Mouse (Mus musculus): ENCODE data around the gene Dcaf17. TPM values are rescaled to one million over a fixed set of nuclear protein-coding genes. Genes with fewer than 3 reads are reported as not detected.

The Dcaf17 gene
- total RNA-seq, 2 experiments from 2014 or later, result 22.7 to 24.8 TPM

DNA sequence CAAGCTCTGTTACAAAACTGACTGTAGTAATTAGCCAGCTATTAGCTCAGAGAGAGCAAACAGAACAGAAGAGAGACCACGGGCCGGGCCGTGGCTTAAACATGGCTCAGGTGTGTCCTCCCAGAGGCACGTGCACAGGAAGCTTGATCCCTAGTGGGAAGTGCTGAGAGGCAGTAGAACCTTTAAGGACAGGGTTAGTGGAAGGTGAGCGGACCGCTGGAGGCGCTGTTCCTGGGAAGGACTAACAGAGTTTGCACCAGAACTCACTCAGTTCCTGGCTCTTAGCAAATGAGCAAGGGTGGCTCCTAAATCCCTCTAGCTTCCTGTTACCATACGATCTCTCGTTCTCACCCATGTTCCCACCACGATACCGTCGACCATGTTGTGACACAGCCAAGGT lies 6.2 kb upstream of the Dcaf17 start:
- DNase-seq, result no peak
- intact Hi-C loops (cut with DNase I), result loop anchor here (10.0 kb wide), 1 partner anchor 224 kb away; the partner anchor contains the start of gene Tlk1

DNA sequence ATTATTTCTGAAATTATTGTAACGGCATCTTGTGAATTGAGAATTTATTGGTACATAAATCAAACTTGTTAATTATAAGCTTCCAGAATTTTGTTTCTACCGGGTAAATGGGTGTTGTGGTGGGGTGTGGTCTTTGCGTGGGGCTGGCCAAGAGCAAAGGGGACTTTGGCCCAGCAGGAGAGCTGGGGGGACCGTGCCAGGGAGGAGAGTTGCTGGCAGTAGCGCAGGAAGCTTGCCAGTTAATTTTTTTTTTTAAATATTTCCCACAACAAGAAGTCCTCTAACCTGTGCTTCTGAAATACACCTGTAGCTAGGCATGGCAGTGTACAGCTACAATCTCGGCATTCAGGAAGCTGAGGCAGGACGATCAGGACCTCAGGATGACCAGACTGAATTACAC lies 4.6 kb upstream of the Dcaf17 start:
- intact Hi-C loops (cut with DNase I), result no loop called here
- DNase-seq, result no peak

DNA sequence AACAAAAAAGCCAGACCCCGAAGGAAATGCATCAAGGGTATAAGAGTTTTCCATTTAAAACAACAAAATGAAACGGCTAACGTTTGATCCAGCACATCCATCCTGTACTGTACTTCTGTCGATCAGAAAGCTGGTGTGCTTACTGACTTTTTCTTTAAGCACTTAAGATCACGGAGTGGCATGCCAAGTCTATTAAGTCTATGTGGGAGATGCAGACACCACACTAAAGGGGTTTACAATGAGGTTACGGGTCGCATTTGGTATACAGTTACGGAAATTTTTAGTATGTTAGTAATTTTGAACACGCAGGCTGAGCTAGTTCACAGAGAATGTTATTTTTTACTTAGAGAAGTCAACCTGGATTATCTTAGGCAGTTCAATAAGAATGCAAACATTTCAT lies 412 bp upstream of the Dcaf17 start:
- no peak for DNase-seq
- intact Hi-C loops (cut with DNase I), result no loop called here

DNA sequence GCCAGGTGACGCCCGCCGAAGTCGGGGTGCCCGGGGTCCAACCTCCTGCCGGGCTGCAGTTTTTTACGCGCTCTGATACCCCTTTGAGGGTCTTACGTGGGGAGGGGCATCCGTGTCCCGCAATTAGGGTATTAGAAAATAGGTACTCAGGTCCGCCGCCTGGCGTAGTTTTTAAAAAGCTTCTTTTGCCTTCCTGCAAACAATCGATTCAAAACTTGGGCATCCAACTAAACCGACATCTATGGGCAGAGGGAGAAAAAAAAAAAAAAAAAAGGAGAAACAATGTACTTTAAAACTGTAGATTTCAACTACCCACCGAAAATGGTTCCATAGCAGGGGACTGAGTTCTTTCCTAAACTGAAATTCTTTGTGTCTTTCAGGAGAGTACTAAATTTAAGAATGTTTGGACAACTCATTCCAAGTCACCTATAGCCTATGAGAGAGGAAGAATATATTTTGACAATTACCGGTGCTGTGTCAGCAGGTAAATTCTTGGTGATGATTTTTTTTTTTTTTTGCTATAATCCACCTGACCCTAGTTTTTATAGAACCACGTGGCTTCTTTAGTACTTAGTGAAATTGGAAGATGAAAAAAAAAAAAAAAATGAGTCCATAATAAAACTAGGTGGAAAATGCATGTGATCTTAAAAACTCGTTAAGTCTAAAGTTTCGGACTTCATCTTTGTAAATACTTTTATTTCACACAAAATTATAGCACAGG lies 1.1 kb downstream of the Dcaf17 start:
- no peak for DNase-seq
- intact Hi-C loops (cut with DNase I), result no loop called here

DNA sequence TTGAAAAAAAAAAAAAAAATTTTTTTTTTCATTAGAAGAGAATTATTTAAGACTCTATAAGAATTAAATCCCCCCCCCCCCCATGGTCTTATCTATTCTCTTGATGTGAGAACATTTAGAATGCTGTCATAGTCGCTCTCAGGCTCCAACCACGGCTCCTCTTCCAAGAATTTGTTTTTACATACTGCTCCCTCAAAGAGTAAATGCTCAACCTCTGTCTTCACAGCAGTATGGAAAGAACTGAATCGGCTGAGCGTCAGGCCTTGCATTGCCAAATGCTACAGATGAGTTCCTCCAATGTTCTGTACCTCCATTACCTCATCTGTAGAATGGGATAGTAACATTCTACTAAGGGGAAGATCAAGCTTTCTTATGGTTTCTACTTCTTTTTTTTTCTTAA lies 16.5 kb downstream of the Dcaf17 start:
- DNase-seq, result no peak
- intact Hi-C loops (cut with DNase I), result no loop called here

DNA sequence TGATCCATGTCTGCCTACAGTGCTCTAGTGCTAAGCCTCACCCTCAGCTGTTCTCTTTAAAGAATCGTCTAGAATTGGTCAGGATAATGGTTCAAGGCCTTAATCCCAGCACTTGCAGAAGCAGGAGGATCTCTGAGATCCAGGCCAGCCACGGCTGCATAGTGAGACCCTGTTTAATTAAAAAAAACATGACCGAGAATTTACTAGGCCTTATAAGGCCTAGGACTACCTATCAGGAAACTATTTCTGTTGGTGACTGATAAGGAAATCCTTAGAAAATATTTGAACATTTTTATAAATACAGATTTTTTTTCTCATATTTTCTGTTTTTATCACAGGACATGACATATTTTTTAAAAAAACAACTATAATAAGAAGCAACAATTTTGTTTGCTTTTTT lies 18.2 kb downstream of the Dcaf17 start:
- no peak for DNase-seq
- intact Hi-C loops (cut with DNase I), result no loop called here

DNA sequence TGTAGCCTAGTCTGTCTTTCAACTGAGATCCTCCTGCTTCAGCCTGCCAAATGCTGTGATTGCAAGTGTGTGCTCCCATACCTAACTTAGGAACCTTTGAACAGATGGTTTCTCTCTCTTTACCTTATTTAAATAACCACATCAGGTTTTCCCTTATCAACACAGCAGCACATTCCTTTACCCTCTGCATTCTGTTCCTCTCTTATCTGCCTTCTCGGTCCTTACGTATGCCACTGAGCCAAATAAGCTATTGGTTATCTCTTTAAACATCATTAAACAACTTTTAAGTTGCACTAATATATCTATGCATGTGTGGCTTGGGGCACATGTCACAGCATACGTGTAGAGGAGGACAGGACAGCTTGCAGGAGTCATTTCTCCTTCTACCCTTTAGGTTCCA lies 18.7 kb downstream of the Dcaf17 start:
- no peak for DNase-seq
- intact Hi-C loops (cut with DNase I), result no loop called here

DNA sequence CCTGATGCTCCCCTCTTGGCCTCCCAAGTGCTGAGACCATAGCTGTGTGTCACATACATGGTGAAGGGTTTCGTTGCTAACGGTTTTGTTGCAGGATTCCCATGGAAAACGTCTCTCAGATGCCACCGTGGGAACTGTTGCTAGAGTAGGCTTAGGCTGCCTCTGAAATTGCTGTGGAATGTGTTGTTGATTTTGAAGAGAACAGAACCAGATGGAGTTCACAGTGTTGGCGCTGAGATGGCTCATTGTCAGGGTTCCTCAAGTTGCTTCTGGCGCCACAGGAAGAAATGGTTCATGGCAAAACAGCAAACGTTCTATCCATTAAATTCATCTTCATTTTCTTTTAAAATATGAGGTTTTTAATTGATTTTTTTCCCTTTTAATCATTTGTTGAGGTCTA lies 27.3 kb downstream of the Dcaf17 start:
- DNase-seq, result no peak
- intact Hi-C loops (cut with DNase I), result no loop called here

DNA sequence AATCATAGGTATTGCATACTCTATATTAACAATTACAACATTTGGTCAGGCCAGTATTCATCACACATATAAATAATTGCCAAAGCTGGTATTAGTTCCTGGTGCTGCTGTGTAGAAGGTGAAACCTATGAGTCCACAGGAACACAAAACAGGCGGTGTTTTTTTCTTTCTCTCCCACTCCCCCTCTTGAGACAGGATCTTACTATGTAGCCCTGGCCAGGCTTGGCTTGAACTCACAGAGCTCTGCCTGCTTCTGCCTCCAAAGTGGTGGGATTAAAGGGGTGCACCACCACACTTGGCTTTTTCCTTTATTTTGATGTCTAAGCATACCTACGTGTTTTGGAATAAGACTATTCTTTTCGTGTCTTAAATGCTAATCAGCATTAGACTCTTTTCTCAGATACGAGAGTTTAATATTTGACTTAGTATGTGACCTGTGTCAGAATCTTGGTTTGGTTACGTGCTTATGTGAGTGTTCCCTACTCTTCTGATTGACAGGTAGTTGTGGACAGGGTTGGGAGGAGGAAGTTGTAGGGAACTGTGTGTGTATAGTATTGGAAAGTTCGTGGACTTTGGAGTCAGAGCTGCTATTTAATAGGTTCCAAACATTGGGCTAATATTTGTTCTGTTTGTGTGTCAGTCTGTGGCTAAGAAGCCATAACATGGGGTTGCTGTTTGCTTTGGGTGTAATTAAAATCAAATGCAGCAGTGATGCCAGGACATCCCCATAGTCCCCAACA lies 28.5 kb downstream of the Dcaf17 start:
- no peak for DNase-seq
- intact Hi-C loops (cut with DNase I), result no loop called here

DNA sequence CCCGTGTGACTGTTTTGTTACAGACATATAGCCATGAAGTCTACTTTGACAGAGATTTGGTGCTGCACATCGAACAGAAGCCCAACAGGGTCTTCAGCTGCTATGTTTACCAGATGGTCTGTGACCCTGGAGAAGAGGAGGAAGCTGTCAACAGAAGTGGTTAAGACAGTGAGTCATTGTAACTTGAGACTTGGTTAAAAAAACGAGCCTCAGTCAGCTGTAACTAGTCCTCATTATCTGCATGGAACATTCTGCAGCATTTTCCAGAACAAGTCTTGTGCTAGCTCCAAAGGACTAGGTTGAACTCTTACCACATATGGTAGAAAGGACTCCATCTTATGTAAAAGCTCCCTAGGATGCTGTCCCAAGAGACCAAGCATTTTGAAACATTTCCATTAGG lies 34.6 kb downstream of the Dcaf17 start:
- intact Hi-C loops (cut with DNase I), result no loop called here
- no peak for DNase-seq

DNA sequence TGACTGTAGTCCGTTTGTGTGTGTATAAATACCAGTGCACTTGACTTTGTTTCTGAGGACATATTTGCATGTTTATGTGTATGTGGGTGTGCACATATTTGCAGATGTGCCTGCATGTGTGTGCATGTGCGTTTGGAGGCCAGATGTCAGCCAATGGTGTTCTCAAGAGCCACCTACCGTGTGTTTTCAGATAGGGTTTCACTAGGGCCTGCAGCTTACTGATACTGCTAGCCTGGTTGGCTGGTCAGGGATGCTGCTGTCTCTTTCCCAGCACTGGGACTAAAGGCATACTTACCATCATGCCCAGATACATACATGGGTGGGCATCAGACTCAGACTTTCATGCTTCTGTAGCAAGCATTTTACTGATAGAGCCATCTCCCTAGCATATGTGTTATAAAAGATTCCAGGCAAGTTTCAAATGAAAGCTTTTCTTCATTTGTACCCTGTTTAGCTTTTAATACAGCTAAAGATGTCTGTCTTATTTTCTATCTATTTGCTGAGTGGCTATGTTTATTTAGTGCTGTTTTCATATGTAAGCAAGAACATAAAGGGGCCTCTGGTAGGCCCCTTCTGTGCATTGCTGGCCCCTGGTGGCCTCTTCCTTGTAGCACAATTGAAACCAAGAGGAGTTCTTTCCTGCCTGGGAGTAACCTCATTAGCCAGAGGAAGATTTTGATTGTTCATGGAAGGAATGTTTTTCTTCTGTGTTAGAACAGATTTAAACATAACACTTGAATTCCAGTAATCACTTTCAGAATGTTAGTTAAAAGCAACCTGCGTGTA lies 35.7 kb downstream of the Dcaf17 start:
- intact Hi-C loops (cut with DNase I), result no loop called here

DNA sequence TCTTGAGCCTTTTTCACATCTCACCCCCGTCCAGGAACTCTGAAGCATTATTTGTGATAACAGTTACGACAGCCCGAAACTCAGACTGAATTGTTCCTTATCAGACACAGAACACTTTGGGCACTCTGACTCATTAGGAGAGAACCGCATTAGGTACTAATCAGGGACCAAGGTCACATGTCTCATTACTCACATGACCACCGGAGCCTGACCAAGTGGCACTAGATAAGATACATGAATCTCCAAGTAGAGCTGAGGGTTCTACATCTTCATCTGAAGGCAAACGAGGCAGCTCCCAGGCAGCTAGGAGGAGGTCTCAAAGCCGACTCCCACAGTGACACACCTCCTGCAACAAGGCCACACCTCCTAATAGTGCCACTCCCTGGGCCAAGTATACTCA lies 41.0 kb downstream of the Dcaf17 start:
- DNase-seq, result no peak
- intact Hi-C loops (cut with DNase I), result no loop called here

More for the DNA sequence above, 35.7 kb downstream of the Dcaf17 start:
- no peak for DNase-seq

DNA sequence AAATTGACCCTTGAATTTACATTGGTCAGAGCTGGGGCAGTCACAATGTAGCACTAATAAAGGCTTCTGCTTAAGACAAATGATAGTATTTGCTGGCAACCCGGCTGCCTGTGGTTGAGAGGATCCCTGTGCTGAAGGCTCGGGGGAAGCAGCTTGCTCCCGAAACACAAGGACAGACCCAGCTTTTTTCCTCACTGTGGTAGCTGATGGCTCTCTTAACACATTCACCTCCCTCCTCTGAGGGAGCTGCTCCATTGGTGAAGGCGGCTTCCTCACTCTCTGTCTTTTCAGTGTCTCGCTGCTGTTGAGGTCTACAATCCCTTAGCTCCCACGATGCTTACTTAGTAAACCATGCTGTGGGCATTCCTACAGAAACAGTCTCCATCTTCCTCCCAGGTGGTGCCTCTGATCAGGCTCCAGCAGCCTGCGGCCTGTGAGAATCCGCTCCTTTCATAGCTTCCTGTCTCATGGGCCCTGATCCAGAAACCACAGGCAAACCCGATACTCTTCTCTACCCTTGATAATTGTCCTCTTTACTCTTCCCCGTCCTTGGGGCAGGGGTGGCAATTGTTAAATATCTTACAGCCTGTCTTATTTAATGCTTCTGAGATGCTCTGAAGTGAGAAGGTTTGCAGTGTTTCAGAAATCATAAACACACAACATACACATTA lies 47.6 kb downstream of the Dcaf17 start:
- DNase-seq, result no peak
- intact Hi-C loops (cut with DNase I), result no loop called here

DNA sequence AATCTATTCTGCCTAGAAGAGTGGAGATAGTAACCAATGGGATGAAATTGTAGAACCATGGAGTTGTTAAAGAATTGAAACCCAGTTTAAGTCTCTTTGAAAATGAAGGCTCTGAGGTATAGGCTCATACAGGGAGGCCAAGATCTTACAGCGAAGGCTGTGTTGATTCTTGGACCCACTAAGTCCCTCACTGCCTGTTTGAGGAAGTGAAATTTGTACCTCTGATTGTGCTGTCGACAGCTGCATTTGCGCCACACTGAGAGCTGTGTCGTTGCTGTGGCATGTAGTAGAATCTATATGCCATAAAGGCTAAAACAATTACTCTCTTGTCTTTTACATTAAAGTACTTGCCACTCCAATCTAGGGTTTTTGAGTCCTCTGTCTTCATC lies 48.2 kb downstream of the Dcaf17 start:
- intact Hi-C loops (cut with DNase I), result no loop called here
- DNase-seq, result no peak

DNA sequence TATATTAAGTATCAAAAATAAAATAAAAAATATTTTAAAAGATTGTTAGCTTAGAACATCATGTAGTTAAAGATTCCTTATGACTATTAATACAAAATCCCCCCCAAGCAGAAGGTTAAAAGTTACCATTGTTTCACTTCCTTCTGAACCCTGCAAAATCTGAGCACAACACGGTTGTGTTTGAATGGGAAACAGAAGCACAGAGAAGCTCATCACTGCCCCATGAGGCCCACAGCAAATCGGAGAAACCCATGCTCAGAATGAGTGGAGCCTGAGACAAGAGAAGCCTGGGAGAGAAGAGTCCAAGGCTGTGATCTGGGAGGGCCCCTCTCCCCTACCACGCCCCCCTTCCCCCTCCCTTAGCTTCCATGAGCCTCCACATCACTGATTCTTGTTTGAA lies 49.6 kb downstream of the Dcaf17 start:
- DNase-seq, result no peak
- intact Hi-C loops (cut with DNase I), result no loop called here

DNA sequence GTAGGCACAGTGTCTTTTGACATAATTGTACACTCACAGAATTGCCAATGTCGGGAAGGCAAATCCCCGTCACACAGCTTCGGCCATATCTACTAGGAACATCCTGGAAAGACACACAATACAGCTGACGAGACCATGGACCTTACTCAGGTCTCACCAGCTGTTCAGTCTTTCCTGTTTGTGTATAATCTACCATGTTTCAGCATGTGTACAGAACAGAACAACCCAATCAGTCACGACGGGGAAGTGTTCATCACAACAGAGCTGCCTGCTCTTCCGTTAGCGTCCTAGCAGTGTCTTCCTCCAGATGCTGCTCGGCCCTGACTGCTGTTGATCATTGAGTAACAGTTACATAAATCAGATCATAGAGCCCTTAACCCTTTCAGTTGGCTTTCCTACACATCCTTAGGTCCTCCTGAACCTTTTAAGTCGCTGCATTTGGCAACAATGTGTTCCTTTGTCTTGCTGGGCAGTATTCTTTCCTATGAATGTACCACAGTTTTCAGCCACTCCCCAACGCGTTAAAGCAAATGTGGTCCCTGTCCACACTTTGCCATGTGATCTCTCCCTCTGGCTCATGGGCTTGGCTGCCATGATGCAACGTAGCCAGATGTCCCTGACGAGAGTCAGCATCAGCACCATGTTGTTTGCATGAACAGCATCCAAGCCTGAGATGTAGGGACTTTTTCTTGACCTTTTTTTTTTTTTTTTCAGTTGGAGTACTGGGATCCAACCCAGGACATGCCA lies 50.5 kb downstream of the Dcaf17 start:
- DNase-seq, result no peak
- intact Hi-C loops (cut with DNase I), result no loop called here

DNA sequence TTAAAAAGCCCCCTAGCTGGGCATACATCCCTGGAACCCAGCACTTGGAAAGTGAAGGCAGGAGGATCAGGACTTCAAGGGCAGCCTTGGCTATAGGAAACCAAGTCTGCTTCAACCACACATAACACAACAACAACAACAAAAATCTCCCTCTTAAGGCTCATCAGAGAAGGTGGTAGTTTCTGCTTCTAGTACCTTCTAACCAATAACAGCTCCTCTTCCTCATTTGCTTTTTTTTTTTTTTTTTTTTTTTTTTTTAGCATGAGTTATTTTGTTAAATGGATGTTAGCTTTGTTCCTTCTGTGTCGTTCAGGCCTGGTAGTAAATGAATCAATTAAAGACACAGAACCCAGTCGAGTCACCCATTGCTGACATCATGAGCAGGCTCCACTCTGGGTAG lies 52.1 kb downstream of the Dcaf17 start:
- intact Hi-C loops (cut with DNase I), result no loop called here
- DNase-seq, result no peak

DNA sequence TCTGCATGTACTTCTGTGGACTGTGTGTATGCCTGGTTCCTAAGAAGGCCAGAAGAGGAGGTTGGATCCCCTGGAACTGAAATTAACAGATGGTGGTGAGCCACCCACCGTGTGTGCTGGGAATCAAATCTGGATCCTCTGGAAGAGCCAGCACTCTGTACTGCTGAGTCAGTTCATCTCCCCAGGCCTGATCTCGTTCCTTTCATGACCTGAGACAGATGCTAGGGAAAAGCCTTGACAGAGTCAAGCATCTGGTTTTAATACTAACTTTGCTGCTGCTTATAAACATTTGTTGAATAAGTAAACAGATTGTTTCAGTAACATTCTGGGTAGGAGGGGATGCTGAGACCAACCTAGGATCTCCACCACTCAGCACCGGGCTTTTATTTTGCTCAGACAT lies 53.4 kb downstream of the Dcaf17 start:
- no peak for DNase-seq
- intact Hi-C loops (cut with DNase I), result no loop called here

DNA sequence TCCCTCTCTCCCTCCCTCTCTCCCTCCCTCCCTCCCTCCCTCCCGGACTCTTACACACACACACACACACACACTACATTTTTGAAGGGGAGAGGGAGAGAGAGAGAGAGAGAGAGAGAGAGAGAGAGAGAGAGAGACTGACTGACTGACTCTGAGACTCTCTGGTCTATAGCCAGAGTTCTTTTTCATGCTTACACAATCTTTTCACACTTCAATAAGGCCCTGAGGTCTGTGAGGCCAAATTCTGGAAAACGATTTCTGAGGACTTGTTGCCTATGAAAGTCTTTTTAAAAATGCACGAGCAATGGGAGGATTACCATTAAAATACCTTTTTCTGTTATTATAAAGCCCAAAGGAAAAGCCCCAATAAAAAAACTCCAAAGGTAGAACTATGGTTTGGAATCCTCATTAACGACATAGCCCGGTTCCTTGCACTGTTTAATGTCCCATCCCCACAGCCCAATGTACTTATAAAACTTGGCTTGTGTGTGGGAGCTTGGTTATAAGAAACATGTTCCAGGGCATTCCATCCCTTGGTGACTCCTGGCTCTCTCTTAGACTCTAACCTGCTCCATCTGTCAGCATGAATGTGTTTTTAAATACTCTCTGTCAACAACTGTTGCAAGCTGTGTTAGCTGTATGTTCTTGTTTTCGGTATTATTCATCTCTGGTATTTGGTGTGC lies 58.5 kb downstream of the Dcaf17 start:
- DNase-seq, result no peak
- intact Hi-C loops (cut with DNase I), result no loop called here

DNA sequence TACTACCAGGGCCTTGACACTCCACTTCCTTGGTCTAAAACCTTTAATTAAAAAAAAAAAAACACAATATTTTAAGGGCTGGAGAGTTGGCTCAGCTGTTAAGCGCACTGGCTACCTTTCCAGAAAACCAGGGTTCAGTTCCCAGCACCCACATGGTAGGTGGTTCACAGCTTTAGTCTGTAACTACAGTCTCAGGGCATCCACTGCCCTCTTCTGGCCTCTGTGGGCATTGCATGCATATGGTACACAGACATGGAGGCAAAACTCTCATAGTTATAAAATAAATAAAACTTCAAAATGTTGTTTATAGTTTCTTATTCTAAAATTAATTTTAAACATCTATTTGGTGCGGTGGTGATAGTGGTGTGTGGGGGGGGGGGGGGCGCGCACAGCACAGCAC lies 61.0 kb downstream of the Dcaf17 start:
- intact Hi-C loops (cut with DNase I), result no loop called here
- DNase-seq, result no peak

Measured in left cerebral cortex, postnatal 4 days (tissue).